Mouse (Mus musculus): ENCODE measurements around the gene Hhat. TPM values are rescaled to one million over a fixed set of nuclear protein-coding genes. Genes with fewer than 3 reads are reported as not detected.
A peak's percentile ranks its signal among the peaks of the same experiment; 100 is the strongest.

Hhat gene
- polyA plus RNA-seq, 1 experiment from 2014 or later, result 7.2 TPM

DNA sequence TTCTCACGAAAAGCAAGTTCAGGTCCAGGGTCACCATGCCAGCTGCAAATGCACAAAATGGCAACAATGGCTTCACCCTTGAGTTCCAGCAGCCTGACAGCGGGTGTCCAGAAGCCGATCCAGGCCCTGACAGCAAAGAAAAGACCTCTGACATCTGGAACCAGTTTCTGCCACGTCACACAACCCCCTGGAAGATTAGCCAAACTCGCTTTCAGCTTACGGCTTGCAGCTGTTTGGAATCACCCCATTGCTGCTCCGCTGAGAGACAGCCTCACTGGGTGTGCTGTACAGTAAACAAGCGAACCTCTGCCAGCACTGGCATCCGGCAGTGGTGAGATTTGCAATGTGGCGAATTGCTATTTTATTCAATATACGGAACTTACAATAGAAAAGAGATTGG, 18.8 kb upstream of the Hhat start:
- Histone ChIP-seq H3K9ac (ENCODE audit: low read depth, low read length) (no peak overlapping the region), H3K27me3 (ENCODE audit: control insufficient read depth, insufficient read depth, low read length) (no peaks in the 10 kb centered on the region), H3K4me1 (ENCODE audit: control insufficient read depth, insufficient read depth, low read length) (peaks cover 23% of the 10 kb centered on the region), H3K9me3 (replicated peaks; ENCODE audit: control insufficient read depth, low read length) (no peaks in the 10 kb centered on the region), H3K36me3 (ENCODE audit: control insufficient read depth, insufficient read depth, low read length) (no peaks in the 10 kb centered on the region), H3K4me2 (no peak overlapping the region), H3K27ac (ENCODE audit: low read depth, low read length) (peak overlapping the region; percentile 29; the same call in 1 of the 2 replicates), H3K4me3 (ENCODE audit: low read depth, low read length) (no peak overlapping the region)
- 61% methylated on average over 11 of the region's 11 CpGs for WGBS (ENCODE audit: insufficient replicate concordance)
- no peak for ATAC-seq (replicated peaks; ENCODE audit: insufficient number of reproducible peaks, low FRiP score, low TSS enrichment)

DNA sequence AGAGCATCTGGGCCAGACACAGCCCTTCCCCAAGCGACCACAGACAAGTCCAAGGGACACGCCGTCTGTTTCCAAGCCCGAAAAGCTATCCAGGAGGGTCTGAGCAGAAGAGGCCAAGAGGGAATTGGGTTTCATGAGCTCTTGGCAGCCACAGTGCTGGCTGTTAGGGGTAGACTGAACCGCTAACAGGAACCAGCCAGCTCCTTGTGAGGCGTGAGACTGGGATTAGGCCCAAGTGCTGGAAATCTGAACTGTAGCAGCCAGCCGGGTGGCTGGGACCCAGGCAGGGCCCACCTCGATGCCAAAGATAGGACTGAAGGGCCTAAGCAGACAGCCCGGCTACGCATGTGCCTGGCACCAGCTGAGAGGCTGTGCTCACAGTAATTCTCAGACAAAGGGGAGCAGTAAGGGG, 18.1 kb upstream of the Hhat start:
- ATAC-seq (replicated peaks; ENCODE audit: insufficient number of reproducible peaks, low FRiP score, low TSS enrichment), result no peak

DNA sequence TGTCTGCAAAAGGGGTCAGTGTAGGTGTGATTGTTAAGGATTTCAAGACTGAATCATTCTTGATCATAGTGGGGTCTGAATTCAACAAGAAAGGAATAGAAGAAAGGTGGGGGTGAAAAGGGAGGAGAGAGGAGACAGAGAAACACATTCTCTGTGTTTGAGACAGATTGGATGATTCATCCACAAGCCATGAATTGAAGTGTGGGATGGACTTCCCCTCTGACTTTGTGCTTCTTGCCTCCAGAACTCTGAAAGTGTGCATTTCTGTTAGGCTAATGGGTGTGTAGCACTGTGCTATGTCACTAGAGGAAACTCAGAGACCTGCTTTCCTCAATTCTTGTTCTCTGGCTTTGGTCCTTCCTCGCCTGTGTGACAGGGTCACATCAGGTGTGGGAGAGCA, 15.2 kb upstream of the Hhat start:
- no peaks in the 10 kb centered on the region for H3K9me3 ChIP-seq (replicated peaks; ENCODE audit: control insufficient read depth, low read length)
- peak overlapping the region; percentile 70; the same call in 1 of the 2 replicates for H3K27ac ChIP-seq (ENCODE audit: low read depth, low read length)
- no peak overlapping the region for H3K4me3 ChIP-seq (ENCODE audit: low read depth, low read length)
- no peak overlapping the region for H3K4me2 ChIP-seq
- 67% methylated on average over 1 of the region's 1 CpGs for WGBS (ENCODE audit: insufficient replicate concordance)
- no peak overlapping the region for H3K9ac ChIP-seq (ENCODE audit: low read depth, low read length)
- H3K36me3 ChIP-seq (ENCODE audit: control insufficient read depth, insufficient read depth, low read length), result no peaks in the 10 kb centered on the region
- H3K27me3 ChIP-seq (ENCODE audit: control insufficient read depth, insufficient read depth, low read length), result no peaks in the 10 kb centered on the region
- ATAC-seq (replicated peaks; ENCODE audit: insufficient number of reproducible peaks, low FRiP score, low TSS enrichment), result no peak
- H3K4me1 ChIP-seq (ENCODE audit: control insufficient read depth, insufficient read depth, low read length), result peaks cover 11% of the 10 kb centered on the region

More for the DNA sequence above, 18.1 kb upstream of the Hhat start:
- H3K27me3 ChIP-seq (ENCODE audit: control insufficient read depth, insufficient read depth, low read length), result no peaks in the 10 kb centered on the region
- no peak overlapping the region for H3K9ac ChIP-seq (ENCODE audit: low read depth, low read length)
- H3K4me3 ChIP-seq (ENCODE audit: low read depth, low read length), result no peak overlapping the region
- H3K36me3 ChIP-seq (ENCODE audit: control insufficient read depth, insufficient read depth, low read length), result no peaks in the 10 kb centered on the region
- H3K9me3 ChIP-seq (replicated peaks; ENCODE audit: control insufficient read depth, low read length), result no peaks in the 10 kb centered on the region
- peaks cover 23% of the 10 kb centered on the region for H3K4me1 ChIP-seq (ENCODE audit: control insufficient read depth, insufficient read depth, low read length)
- no peak overlapping the region for H3K4me2 ChIP-seq
- WGBS (ENCODE audit: insufficient replicate concordance), result 67% methylated on average over 10 of the region's 10 CpGs
- peak overlapping the region; percentile 29; the same call in 1 of the 2 replicates for H3K27ac ChIP-seq (ENCODE audit: low read depth, low read length)

DNA sequence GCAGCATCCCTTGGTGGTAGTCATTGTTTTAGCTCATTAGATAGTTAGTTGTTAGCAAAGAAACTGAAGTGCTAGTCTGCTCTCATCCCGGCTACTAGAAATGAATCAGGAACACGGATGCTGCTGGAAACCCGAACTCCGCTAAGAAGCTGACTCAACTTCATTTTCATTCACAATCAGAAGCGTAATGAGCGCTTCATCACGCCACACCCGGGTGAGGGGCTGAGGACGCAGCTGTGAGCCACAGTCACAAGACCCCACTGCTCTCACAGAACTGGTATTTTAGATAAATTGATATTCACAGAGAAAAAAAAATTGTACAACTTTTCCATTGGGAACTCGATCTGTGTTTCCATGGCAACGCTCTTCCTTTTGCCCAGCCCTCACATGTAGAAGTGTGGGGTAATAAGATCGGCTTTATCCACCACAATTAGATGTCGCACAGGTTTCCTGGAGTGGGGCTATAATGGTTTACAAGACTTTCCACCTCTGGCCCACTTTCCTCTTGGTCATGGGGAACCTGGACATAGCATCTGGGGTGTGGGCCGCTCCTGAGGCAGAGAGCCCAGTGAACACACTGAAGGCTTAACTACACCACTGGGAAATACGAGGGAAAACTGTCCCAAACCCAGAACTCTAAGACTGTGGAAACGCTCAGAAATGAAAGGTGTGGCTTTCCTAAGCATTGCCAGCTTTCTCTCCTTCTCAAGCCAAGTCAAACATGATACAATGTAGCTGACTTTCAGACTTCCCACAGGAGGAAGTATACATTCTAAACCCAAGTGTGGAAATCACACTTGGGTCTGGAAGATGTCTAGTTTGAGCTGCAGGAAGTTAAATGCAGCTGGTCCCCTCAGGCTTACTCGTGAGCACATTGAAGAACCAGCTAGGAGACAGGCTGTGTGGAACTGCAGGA, 14.3 kb upstream of the Hhat start:
- no peaks in the 10 kb centered on the region for H3K9me3 ChIP-seq (replicated peaks; ENCODE audit: control insufficient read depth, low read length)
- H3K27me3 ChIP-seq (ENCODE audit: control insufficient read depth, insufficient read depth, low read length), result no peaks in the 10 kb centered on the region
- no peaks in the 10 kb centered on the region for H3K36me3 ChIP-seq (ENCODE audit: control insufficient read depth, insufficient read depth, low read length)
- no peak overlapping the region for H3K4me3 ChIP-seq (ENCODE audit: low read depth, low read length)
- H3K27ac ChIP-seq (ENCODE audit: low read depth, low read length), result peak overlapping the region; percentile 70
- 75% methylated on average over 17 of the region's 17 CpGs for WGBS (ENCODE audit: insufficient replicate concordance)
- H3K4me1 ChIP-seq (ENCODE audit: control insufficient read depth, insufficient read depth, low read length), result peaks cover 11% of the 10 kb centered on the region
- H3K9ac ChIP-seq (ENCODE audit: low read depth, low read length), result 0 out of 2 replicates have a peak overlapping the region, but pooled peaks have one; percentile 28
- 0 out of 2 replicates have a peak, but pooled peaks have one; percentile 33 for ATAC-seq (replicated peaks; ENCODE audit: insufficient number of reproducible peaks, low FRiP score, low TSS enrichment)
- no peak overlapping the region for H3K4me2 ChIP-seq

DNA sequence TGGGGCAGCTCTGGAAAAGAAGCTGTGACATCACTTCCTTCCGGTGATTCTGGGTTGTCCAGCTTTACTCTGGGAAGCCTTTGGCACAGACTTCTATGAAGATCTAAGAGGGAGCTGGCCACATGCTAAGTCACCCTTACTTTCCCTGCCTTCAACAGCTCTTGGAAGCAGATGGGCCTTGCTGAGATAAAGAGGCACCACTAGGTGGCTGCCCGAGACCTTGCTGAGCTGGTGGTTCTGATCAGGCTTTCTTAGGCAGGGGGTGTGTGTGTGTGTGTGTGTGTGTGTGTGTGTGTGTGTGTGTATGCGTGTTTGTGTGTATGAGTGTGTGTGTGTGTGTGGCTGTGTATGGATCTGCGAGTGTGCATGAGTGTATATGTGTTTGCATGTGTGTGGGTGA, 13.4 kb upstream of the Hhat start:
- no peak overlapping the region for H3K27ac ChIP-seq (ENCODE audit: low read depth, low read length)
- no peaks in the 10 kb centered on the region for H3K9me3 ChIP-seq (replicated peaks; ENCODE audit: control insufficient read depth, low read length)
- 22% methylated on average over 4 of the region's 4 CpGs for WGBS (ENCODE audit: insufficient replicate concordance)
- no peaks in the 10 kb centered on the region for H3K27me3 ChIP-seq (ENCODE audit: control insufficient read depth, insufficient read depth, low read length)
- H3K4me3 ChIP-seq (ENCODE audit: low read depth, low read length), result no peak overlapping the region
- peaks cover 10% of the 10 kb centered on the region for H3K4me1 ChIP-seq (ENCODE audit: control insufficient read depth, insufficient read depth, low read length)
- no peak overlapping the region for H3K9ac ChIP-seq (ENCODE audit: low read depth, low read length)
- ATAC-seq (replicated peaks; ENCODE audit: insufficient number of reproducible peaks, low FRiP score, low TSS enrichment), result 0 out of 2 replicates have a peak, but pooled peaks have one; percentile 21
- no peaks in the 10 kb centered on the region for H3K36me3 ChIP-seq (ENCODE audit: control insufficient read depth, insufficient read depth, low read length)
- H3K4me2 ChIP-seq, result no peak overlapping the region

DNA sequence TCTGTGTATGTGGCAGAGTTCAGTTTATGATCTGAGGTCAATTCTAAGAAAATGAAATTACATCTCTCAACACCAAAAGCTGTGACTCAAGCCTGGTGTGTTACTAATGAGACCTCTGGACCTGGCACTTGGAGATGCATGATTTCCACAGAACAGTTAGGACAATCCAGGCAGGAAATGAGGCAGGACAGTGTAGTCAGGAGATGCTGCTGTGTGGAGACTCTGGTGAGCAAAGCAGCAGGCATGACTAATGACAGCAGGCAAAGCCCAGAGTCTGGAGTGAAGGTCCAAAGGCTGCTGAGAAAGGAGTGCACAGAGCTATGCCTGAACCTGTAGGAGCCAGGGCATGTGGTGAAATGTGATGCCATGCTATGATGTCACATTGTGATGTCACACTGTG, 10.2 kb upstream of the Hhat start:
- H3K4me3 ChIP-seq (ENCODE audit: low read depth, low read length), result no peak overlapping the region
- peaks cover 19% of the 10 kb centered on the region for H3K4me1 ChIP-seq (ENCODE audit: control insufficient read depth, insufficient read depth, low read length)
- H3K27me3 ChIP-seq (ENCODE audit: control insufficient read depth, insufficient read depth, low read length), result no peaks in the 10 kb centered on the region
- no peak for ATAC-seq (replicated peaks; ENCODE audit: insufficient number of reproducible peaks, low FRiP score, low TSS enrichment)
- no peak overlapping the region for H3K4me2 ChIP-seq
- H3K27ac ChIP-seq (ENCODE audit: low read depth, low read length), result no peak overlapping the region
- H3K9me3 ChIP-seq (replicated peaks; ENCODE audit: control insufficient read depth, low read length), result no peaks in the 10 kb centered on the region
- H3K9ac ChIP-seq (ENCODE audit: low read depth, low read length), result no peak overlapping the region
- H3K36me3 ChIP-seq (ENCODE audit: control insufficient read depth, insufficient read depth, low read length), result no peaks in the 10 kb centered on the region

DNA sequence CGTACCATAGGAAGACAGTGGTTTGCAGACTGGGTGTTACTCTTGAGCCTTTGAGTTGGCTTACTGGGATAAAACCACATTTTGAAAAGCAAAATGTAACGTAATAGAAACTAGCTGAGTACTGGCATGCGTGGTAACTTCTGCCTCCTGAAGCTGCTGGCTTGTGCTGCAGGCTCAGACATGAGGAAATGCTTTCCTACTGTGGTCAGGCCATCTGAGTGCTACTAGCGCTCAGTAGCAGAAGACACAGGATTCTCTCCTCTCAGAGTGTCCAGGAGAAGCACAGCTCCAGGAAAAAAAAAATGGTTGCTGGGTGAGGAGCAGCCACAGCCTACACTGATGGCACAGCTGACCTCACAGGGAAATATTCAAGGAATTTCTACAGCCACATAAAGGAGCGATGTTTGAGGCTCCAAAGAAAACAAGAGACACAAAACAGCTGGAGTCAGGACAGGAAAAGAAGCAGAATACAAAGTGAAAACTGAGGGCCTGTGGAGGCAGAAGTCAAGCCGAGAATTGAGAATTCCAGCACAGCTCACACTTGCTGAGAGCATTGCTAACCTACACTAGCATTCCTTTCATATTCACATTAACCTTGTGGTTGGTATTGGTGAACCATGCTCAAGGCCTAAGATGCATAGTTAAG, 8.0 kb upstream of the Hhat start:
- Histone ChIP-seq H3K27me3 (ENCODE audit: control insufficient read depth, insufficient read depth, low read length) (no peaks in the 10 kb centered on the region), H3K4me2 (no peak overlapping the region), H3K9ac (ENCODE audit: low read depth, low read length) (no peak overlapping the region), H3K36me3 (ENCODE audit: control insufficient read depth, insufficient read depth, low read length) (no peaks in the 10 kb centered on the region), H3K4me3 (ENCODE audit: low read depth, low read length) (no peak overlapping the region), H3K27ac (ENCODE audit: low read depth, low read length) (peak overlapping the region; percentile 46; the same call in 1 of the 2 replicates), H3K4me1 (ENCODE audit: control insufficient read depth, insufficient read depth, low read length) (peaks cover 14% of the 10 kb centered on the region), H3K9me3 (replicated peaks; ENCODE audit: control insufficient read depth, low read length) (no peaks in the 10 kb centered on the region)
- WGBS (ENCODE audit: insufficient replicate concordance), result 43% methylated on average over 6 of the region's 6 CpGs
- ATAC-seq (replicated peaks; ENCODE audit: insufficient number of reproducible peaks, low FRiP score, low TSS enrichment), result no peak

DNA sequence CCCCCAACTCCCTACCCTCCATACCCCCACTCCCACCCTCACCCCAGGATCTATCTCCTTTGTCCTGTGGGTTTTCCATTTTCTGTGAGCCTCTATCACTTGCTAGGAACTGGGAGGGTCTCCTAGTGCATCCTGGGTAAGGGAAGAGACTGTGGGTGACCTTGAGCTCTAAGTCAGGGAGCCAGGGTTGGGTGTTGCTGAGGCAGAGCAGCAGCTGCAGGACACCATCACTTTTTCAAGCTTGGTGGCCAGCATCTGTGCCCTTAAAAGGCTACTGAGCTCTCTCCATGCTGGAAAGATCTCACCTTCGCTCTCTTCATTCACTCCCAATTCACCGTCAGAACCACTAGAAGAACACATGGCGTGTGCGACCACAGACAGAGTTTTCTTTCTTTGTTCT, 7.2 kb upstream of the Hhat start:
- H3K9ac ChIP-seq (ENCODE audit: low read depth, low read length), result no peak overlapping the region
- no peaks in the 10 kb centered on the region for H3K36me3 ChIP-seq (ENCODE audit: control insufficient read depth, insufficient read depth, low read length)
- H3K27me3 ChIP-seq (ENCODE audit: control insufficient read depth, insufficient read depth, low read length), result no peaks in the 10 kb centered on the region
- H3K4me3 ChIP-seq (ENCODE audit: low read depth, low read length), result no peak overlapping the region
- ATAC-seq (replicated peaks; ENCODE audit: insufficient number of reproducible peaks, low FRiP score, low TSS enrichment), result no peak
- 80% methylated on average over 4 of the region's 4 CpGs for WGBS (ENCODE audit: insufficient replicate concordance)
- H3K4me1 ChIP-seq (ENCODE audit: control insufficient read depth, insufficient read depth, low read length), result peaks cover 14% of the 10 kb centered on the region
- H3K27ac ChIP-seq (ENCODE audit: low read depth, low read length), result 0 out of 2 replicates have a peak overlapping the region, but pooled peaks have one; percentile 46
- H3K4me2 ChIP-seq, result no peak overlapping the region
- H3K9me3 ChIP-seq (replicated peaks; ENCODE audit: control insufficient read depth, low read length), result no peaks in the 10 kb centered on the region

Measured in heart, embryonic 11.5 days (tissue).